Mouse (Mus musculus) forebrain, embryonic 10.5 days (tissue): ENCODE measurements around the gene Foxi2. TPM values are rescaled to one million over a fixed set of nuclear protein-coding genes. Genes with fewer than 3 reads are reported as not detected.
A peak's percentile ranks its signal among the peaks of the same experiment; 100 is the strongest.

Experiments used
- DNase-seq: peaks from one replicate; pipeline ENCODE4 v3.0.0-alpha.2; 2017; ENCODE audit warnings: low spot score; ENCODE audit errors: extremely low spot score
- H3K27ac ChIP-seq: fragments of 300-500 bp; sonication (generic); 2 replicates; pipeline ENCODE4 v1.5.1; 2016; ENCODE audit warnings: mild to moderate bottlenecking
- H3K27me3 ChIP-seq: fragments of 300-500 bp; sonication (generic); 2 replicates; pipeline ENCODE4 v1.6.1; 2016; ENCODE audit warnings: mild to moderate bottlenecking; ENCODE audit not compliant: poor library complexity, severe bottlenecking
- H3K36me3 ChIP-seq: fragments of 300-500 bp; sonication (generic); replicated peaks from 2 replicates; pipeline ENCODE4 v1.6.1; 2016; ENCODE audit warnings: mild to moderate bottlenecking, moderate library complexity
- H3K4me1 ChIP-seq: fragments of 300-500 bp; sonication (generic); 2 replicates; pipeline ENCODE4 v1.6.1; 2016
- H3K4me3 ChIP-seq: fragments of 300-500 bp; sonication (generic); 2 replicates; pipeline ENCODE4 v1.5.1; 2016; ENCODE audit warnings: mild to moderate bottlenecking, moderate library complexity
- H3K9me3 ChIP-seq: fragments of 300-500 bp; sonication (generic); 2 replicates; pipeline ENCODE4 v1.6.1; 2016; ENCODE audit warnings: mild to moderate bottlenecking, moderate library complexity
- WGBS: fragments of 180-500 bp; shearing (Covaris S2); methylation state at CpG from one replicate; pipeline ENCODE4 v1.1.7; 2016; 5-methylcytosine and 5-hydroxymethylcytosine counted together
- polyA plus RNA-seq: library from polyadenylated mRNA; unstranded; fragments of >200 nt; fragmentation: Nextera tagmentation; extraction: Ambion mirVana; gene quantifications from 2 replicates; pipeline ENCODE4 v1.2.1, GENCODE M21; 2016

The Foxi2 gene
- polyA plus RNA-seq, result 3.4 and 3.6 TPM in 2 replicates

DNA sequence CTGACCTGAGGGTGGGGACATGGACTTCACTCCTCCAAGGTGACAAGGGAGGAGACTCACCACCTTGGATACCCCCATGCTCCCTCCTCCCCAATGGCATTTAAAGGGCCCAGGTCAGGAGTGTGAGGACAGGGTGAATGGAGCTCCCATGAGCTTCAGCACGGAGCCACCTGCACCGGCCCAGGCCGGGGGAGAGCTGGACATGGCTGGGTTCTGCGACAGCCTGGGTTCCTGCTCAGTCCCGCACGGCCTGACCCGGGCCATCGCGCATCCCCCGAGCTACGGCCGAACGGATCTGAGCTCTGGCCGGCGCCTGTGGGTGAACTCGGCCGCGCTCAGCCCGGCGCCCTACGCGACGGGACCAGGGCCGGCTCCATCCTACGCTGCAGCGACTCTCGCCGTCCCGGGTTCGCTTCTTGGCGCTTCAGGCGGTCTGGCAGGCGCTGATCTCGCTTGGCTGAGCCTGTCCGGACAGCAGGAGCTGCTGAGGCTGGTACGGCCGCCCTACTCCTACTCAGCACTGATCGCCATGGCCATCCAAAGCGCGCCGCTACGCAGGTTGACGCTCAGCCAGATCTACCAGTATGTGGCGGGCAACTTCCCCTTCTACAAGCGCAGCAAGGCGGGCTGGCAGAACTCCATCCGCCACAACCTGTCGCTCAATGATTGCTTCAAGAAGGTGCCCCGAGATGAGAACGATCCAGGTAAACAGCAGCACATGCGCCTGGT is at the start of gene Foxi2:
Foxi2 (plus strand) TSS at position 72 of the 729 bp plus-strand sequence.
- DNase-seq, result no peak
- 3% methylated on average over 51 of the region's 51 CpGs for WGBS

DNA sequence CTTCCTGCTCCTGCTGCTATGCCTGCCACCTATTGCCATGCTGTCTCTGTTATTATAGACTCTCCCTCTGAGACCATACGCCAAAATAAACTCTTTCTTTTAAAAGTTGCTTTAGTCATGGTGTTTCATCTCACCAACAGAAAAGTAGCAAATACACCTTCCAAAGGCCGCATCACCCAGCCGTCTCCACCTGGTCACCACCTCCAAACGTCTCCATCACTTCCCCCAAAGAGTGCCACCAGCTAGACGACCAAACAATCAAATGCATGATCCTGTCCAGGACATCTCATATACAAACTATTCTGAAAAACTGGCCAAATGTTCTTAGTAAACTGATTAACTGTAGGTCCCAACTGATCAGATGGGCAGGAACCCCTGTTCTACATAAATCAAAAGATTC is 45.5 kb upstream of the Foxi2 start:
- Histone ChIP-seq H3K36me3 (no peaks in the 10 kb centered on the region), H3K4me1 (no peaks in the 10 kb centered on the region), H3K27ac (no peak overlapping the region), H3K27me3 (no peaks in the 10 kb centered on the region), H3K4me3 (no peak overlapping the region), H3K9me3 (no peaks in the 10 kb centered on the region)
- no peak for DNase-seq
- WGBS, result 91% methylated on average over 5 of the region's 5 CpGs

More for the DNA sequence above, at the start of gene Foxi2:
- H3K36me3 ChIP-seq, result no peaks in the 10 kb centered on the region
- peak within 1 kb of the TSS; percentile 51 for H3K4me3 ChIP-seq
- peak within 1 kb of the TSS; percentile 52; the same call in 1 of the 2 replicates for H3K27ac ChIP-seq
- H3K9me3 ChIP-seq, result no peaks in the 10 kb centered on the region
- peaks cover 71% of the 10 kb centered on the region for H3K27me3 ChIP-seq
- H3K4me1 ChIP-seq, result peaks cover 17% of the 10 kb centered on the region

DNA sequence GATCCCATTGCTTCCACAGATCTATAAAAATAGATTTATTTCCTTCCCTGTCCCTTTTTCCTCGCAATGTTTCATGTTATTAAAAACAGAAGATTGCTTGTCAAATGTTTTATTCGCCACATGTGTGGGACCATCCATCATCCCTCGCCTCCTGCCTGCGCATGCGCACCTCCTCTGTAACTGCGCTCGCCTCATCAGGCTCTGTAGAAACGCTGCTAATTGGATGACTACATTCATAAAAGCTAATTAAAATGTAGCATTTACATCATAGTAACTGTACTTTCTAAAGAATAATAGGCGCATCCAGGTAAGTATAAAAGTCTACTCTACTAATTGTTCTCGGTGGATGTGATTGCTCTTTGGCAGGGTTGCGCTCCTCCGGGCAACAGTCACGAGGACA is 34.1 kb upstream of the Foxi2 start:
- DNase-seq, result no peak
- Histone ChIP-seq H3K36me3 (no peaks in the 10 kb centered on the region), H3K9me3 (no peaks in the 10 kb centered on the region), H3K4me1 (peaks cover 6% of the 10 kb centered on the region), H3K27ac (no peak overlapping the region), H3K4me3 (no peak overlapping the region), H3K27me3 (no peaks in the 10 kb centered on the region)
- 92% methylated on average over 13 of the region's 13 CpGs for WGBS

DNA sequence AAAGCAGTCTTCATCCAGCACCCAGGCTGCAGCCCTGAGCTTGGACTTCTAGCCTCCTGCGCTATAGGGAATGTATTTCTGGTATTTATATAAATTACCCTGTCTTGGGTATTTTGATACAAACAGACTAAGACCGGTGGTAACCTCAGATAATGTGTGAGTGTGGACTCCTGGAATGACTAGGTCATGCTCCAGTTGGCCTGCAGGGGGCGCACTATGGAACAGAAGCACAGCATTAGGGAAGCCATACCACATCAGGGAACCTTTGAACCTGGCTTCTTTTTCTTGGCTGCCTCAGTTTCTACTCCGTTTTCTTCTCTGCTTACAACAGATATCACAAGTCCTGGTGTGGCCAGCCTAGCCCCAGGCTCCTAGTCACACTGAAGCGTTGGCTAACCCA is 33.2 kb upstream of the Foxi2 start:
- H3K4me3 ChIP-seq, result no peak overlapping the region

DNA sequence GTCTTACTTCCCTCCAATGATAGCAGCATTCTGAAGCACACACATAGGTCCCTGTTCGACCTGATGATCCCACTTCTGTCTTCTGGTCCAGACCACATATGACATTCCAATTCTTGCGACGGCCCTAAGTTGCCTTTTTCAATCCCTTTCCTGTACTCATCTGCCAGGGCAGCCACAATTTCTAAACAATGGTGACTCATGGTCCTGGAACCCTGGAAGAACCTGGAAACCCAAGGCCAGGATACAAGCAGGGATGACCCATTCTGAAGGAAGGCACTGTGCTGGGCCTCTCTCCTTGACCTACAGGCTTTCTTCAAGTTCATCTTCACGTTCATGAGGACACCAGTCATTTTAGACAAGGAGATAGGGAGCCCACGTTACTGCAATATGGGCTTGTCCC is 31.8 kb upstream of the Foxi2 start:
- no peaks in the 10 kb centered on the region for H3K36me3 ChIP-seq
- 89% methylated on average over 5 of the region's 5 CpGs for WGBS
- H3K27ac ChIP-seq, result no peak overlapping the region
- no peak for DNase-seq
- H3K27me3 ChIP-seq, result 0 out of 2 replicates have a peak, but pooled peaks cover 3% of the 10 kb centered on the region
- H3K9me3 ChIP-seq, result no peaks in the 10 kb centered on the region
- no peak overlapping the region for H3K4me3 ChIP-seq
- H3K4me1 ChIP-seq, result peaks cover 6% of the 10 kb centered on the region

More for the DNA sequence above, 33.2 kb upstream of the Foxi2 start:
- Histone ChIP-seq H3K36me3 (no peaks in the 10 kb centered on the region), H3K27me3 (no peaks in the 10 kb centered on the region), H3K9me3 (no peaks in the 10 kb centered on the region), H3K27ac (no peak overlapping the region), H3K4me1 (peaks cover 6% of the 10 kb centered on the region)
- 66% methylated on average over 5 of the region's 5 CpGs for WGBS
- DNase-seq, result no peak

DNA sequence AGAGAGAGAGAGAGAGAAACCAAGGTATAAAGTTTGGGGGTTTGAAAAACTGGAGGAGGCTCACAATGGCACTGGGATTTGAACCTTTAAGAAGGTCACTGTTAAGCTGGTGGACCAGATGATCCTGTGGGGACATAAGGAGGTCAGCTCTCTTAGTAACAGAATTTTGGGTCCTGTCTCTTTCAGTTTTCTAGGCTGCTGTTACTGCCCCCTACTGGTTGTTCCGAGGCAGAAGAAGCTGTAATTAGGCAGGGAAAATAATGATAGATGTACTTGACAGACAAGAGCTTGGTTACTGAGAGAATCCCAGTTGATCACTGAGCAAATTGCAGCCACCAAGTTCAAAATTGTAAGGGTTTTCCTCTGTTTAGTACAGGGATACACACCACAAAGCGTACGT is 21.1 kb upstream of the Foxi2 start:
- no peak overlapping the region for H3K4me3 ChIP-seq
- H3K27ac ChIP-seq, result no peak overlapping the region
- no peak for DNase-seq
- H3K9me3 ChIP-seq, result peaks cover 7% of the 10 kb centered on the region; the same call in 1 of the 2 replicates
- H3K36me3 ChIP-seq, result no peaks in the 10 kb centered on the region
- peaks cover 23% of the 10 kb centered on the region for H3K4me1 ChIP-seq
- WGBS, result 70% methylated on average over 3 of the region's 3 CpGs
- peaks cover 48% of the 10 kb centered on the region for H3K27me3 ChIP-seq

DNA sequence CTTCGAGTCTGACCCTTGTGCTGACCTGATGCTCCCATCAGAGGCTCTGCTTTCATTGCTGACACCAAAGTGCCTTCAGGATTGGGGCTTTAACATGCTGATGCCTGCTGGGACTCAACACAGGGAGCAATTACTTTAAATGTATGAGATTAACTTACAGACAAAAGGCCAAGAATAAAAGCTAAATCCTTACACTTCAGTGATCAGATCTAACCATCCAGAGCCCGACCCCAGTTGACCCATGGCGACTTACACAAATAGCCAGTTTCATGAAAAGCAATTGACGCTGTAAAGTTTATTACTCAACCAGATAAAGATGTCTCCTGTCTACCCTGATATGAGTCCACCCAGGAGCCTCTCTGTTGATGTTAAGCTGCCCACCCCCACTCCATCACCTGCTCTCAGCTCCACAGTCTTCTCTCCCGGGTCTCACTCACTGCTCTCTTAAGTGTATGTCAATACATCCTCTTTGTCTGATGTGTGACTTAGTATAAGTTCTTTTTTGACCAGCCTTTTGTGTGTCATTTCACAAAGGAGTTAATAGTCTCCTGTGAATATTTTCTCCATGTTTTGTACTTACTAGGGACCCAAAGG is 17.1 kb upstream of the Foxi2 start:
- Histone ChIP-seq H3K9me3 (no peaks in the 10 kb centered on the region), H3K4me1 (peaks cover 35% of the 10 kb centered on the region), H3K4me3 (no peak overlapping the region), H3K36me3 (no peaks in the 10 kb centered on the region), H3K27me3 (peaks cover 80% of the 10 kb centered on the region), H3K27ac (no peak overlapping the region)
- 5% methylated on average over 5 of the region's 5 CpGs for WGBS
- peak; percentile 41 for DNase-seq

DNA sequence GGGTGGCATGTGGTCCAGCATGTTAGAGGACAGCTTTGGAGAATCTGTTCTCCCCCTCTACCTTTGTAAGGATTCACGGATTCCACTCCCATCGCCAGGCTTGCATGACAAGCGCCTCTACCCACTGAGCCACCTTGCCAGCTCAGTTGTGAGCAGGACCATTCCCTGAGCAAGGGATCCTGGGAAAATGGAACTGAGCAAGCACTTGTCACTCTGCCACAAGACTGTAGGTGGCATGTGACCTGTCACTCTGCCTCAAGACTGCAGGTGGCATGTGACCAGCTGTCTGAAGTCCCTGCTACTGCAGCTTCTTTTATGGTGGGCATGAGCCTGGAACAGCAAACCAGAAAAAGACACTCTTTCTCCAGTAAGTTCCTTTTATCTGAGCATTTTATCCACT is 15.7 kb upstream of the Foxi2 start:
- H3K36me3 ChIP-seq, result no peaks in the 10 kb centered on the region
- no peaks in the 10 kb centered on the region for H3K9me3 ChIP-seq
- H3K4me1 ChIP-seq, result peaks cover 37% of the 10 kb centered on the region
- no peak for DNase-seq
- H3K27ac ChIP-seq, result no peak overlapping the region
- peaks cover 82% of the 10 kb centered on the region for H3K27me3 ChIP-seq
- 90% methylated on average over 3 of the region's 3 CpGs for WGBS
- no peak overlapping the region for H3K4me3 ChIP-seq

DNA sequence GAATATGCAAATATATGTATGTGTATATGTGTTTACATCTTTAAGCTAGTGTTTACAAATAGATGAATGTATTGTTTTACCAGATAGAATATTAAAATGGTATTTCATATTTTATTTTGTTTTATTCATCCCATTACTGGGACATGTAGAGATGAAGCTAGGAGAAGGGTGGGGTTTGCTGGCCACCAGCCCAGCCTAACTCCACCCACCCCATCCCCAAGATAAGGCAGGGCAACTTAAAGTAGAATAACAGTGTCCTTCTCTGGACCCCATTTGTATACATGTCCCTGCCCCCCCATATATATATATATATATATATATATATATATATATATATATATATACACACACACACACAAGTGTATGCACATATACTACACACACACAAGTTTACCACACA is 14.9 kb upstream of the Foxi2 start:
- no peaks in the 10 kb centered on the region for H3K9me3 ChIP-seq
- no peak for DNase-seq
- H3K4me1 ChIP-seq, result peaks cover 45% of the 10 kb centered on the region
- no peak overlapping the region for H3K4me3 ChIP-seq
- no peaks in the 10 kb centered on the region for H3K36me3 ChIP-seq
- peaks cover 82% of the 10 kb centered on the region for H3K27me3 ChIP-seq
- H3K27ac ChIP-seq, result no peak overlapping the region

DNA sequence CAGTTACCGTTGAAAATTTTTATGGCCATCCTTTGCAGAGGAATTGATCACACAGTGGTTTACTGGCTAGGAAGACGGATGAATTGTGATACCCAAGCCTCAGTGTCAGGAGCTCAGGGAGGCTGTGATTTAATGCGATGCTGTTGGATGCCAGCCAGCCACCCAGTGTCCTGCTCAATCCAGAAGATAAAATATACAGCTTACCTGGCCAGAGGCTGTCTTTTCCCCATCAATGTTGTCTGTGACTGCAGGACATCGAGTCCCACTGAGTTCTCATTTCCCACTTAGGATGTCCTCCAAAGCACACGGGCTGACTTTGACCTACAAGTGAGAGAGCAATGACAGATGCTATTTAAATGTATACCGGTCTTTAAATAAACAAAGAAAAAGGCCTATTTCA is 13.0 kb upstream of the Foxi2 start:
- WGBS, result 89% methylated on average over 6 of the region's 6 CpGs
- H3K9me3 ChIP-seq, result no peaks in the 10 kb centered on the region
- peaks cover 80% of the 10 kb centered on the region for H3K27me3 ChIP-seq

DNA sequence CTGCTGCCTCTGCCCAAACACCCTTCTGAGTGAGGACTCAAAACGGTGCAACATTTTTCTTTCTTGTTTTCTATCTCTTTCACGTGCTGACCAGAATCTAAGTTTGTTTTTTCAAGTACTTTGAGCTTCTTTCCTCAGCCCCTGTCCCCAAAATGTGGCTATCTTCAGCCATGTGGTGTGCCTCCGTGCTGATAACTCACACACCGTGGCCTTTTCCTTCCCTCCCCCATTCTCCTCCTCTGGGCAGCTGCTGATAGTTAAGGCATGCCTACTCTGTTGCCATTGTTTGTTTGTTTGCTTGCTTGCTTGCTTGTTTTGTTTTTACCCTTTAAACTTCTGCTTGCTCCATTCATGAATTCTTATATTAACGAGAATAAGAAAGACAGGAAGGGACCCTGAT is 12.2 kb upstream of the Foxi2 start:
- no peak for DNase-seq
- Histone ChIP-seq H3K27ac (no peak overlapping the region; the same call in 1 of the 2 replicates), H3K27me3 (peaks cover 84% of the 10 kb centered on the region), H3K4me3 (no peak overlapping the region), H3K4me1 (peaks cover 34% of the 10 kb centered on the region), H3K9me3 (no peaks in the 10 kb centered on the region), H3K36me3 (no peaks in the 10 kb centered on the region)
- 54% methylated on average over 5 of the region's 5 CpGs for WGBS

More for the DNA sequence above, 13.0 kb upstream of the Foxi2 start:
- Histone ChIP-seq H3K4me1 (peaks cover 42% of the 10 kb centered on the region), H3K27ac (no peak overlapping the region; the same call in 1 of the 2 replicates), H3K36me3 (no peaks in the 10 kb centered on the region), H3K4me3 (no peak overlapping the region)
- DNase-seq, result no peak

DNA sequence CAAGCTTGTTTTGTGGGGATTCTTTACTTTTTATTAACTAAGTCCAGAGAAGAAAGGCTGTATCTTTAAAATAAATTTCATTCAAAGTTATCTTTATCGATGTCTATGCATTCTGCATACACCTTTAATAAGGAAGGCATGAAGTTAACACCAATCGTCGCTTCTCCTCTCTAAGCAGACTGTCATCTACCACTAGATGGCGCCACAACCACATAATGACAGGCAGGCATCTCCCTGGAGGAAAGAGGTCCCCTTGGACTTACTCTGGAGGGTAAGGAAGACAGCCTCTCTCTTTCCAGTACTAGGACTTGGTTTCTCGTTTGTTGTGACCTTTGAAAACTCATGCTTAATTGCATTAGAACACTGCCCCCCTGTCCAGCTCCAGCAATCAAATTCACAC is 6.7 kb upstream of the Foxi2 start:
- Histone ChIP-seq H3K27me3 (peaks cover 72% of the 10 kb centered on the region), H3K9me3 (no peaks in the 10 kb centered on the region), H3K27ac (no peak overlapping the region), H3K4me1 (peaks cover 13% of the 10 kb centered on the region; the same call in 1 of the 2 replicates), H3K36me3 (no peaks in the 10 kb centered on the region), H3K4me3 (no peak overlapping the region)
- DNase-seq, result peak; percentile 79
- 10% methylated on average over 5 of the region's 5 CpGs for WGBS

DNA sequence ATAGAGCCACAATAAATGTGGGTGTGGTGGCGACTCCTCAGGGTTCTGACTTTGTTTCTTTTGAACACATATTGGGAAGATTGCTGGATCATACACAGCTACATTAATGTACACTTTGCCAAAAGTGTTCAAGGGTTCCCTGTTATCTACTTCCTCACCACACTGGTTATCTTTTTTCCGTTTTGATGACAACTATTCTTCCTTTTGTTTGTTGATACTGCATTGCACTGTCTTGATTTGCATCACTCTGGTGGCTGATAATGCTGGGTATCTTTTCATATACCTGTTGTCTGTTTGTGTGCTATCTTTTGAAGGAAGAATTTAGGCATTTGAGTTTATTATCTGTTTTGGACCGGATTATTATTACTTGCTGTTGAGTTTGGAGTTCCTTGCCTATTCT is 3.3 kb upstream of the Foxi2 start:
- no peak for DNase-seq
- H3K27ac ChIP-seq, result no peak overlapping the region
- H3K4me3 ChIP-seq, result no peak overlapping the region
- peaks cover 17% of the 10 kb centered on the region for H3K4me1 ChIP-seq
- no peaks in the 10 kb centered on the region for H3K9me3 ChIP-seq
- peaks cover 73% of the 10 kb centered on the region for H3K27me3 ChIP-seq
- 83% methylated on average over 3 of the region's 3 CpGs for WGBS
- no peaks in the 10 kb centered on the region for H3K36me3 ChIP-seq
